Mouse (Mus musculus) kidney, embryonic 15.5 days (tissue): ENCODE measurements at regions not wholly inside any gene's neighbourhood (a gene's known extent, or its start where the extent isn't known, plus 50 kb on each side); places are given as distances from the start of the nearest gene placed in this dataset.
"Not testable (repeated sequence)": the region's sequence is repeated elsewhere in the genome, so short reads cannot be mapped to it uniquely, and the experiment has no call there.

Experiments used
- ATAC-seq: fragments of 200-750 bp; cut with Nextera tagmentation; replicated peaks from 2 replicates; pipeline ENCODE4 v1.8.0; 2017; ENCODE audit warnings: moderate TSS enrichment; ENCODE audit not compliant: low FRiP score
- H3K27ac ChIP-seq: fragments of 300-500 bp; sonication (generic); 2 replicates; pipeline ENCODE4 v1.5.1; 2015; ENCODE audit warnings: mild to moderate bottlenecking, inconsistent platforms
- H3K27me3 ChIP-seq: fragments of 300-500 bp; sonication (generic); 2 replicates; pipeline ENCODE4 v1.6.1; 2015; ENCODE audit warnings: inconsistent platforms
- H3K36me3 ChIP-seq: fragments of 300-500 bp; sonication (generic); 2 replicates; pipeline ENCODE4 v1.6.1; 2015; ENCODE audit warnings: inconsistent platforms
- H3K4me1 ChIP-seq: fragments of 300-500 bp; sonication (generic); 2 replicates; pipeline ENCODE4 v1.6.1; 2015; ENCODE audit warnings: inconsistent platforms
- H3K4me2 ChIP-seq: fragments of 300-500 bp; sonication (generic); 2 replicates; pipeline ENCODE4 v1.6.1; 2015; ENCODE audit warnings: moderate library complexity, mild to moderate bottlenecking, inconsistent platforms
- H3K4me3 ChIP-seq: fragments of 300-500 bp; sonication (generic); replicated peaks from 2 replicates; pipeline ENCODE4 v1.5.1; 2015; ENCODE audit warnings: mild to moderate bottlenecking, inconsistent platforms
- H3K9ac ChIP-seq: fragments of 300-500 bp; sonication (generic); 2 replicates; pipeline ENCODE4 v1.6.1; 2015; ENCODE audit warnings: mild to moderate bottlenecking, inconsistent platforms
- H3K9me3 ChIP-seq: fragments of 300-500 bp; sonication (generic); replicated peaks from 2 replicates; pipeline ENCODE4 v1.6.1; 2016; ENCODE audit warnings: inconsistent platforms
- WGBS: fragments of 180-500 bp; shearing (Covaris S2); methylation state at CpG from one replicate; pipeline ENCODE4 v1.1.7; 2015; ENCODE audit warnings: mixed read lengths; 5-methylcytosine and 5-hydroxymethylcytosine counted together

DNA sequence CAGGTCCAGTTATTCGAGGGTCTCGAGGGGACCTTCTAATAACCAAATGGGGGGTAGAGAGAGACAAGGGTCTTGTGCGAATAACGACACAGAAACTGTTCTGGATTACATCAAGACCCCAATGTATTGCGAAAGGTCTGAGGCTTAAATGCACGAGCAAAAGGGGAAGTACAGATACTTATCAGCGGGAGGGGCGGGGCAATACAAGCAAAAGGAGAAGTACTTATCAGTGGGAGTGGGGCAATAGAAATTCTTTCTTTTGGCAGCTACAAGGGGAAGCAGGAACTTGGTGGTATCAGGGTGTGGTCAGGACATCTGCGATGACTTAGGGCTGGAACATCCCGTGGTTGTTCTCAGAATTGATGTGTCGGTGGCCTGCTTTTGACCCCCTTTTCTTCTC lies 295.6 kb downstream of the Htr7 start:
- H3K9me3 ChIP-seq, H3K9ac ChIP-seq, H3K4me1 ChIP-seq, H3K36me3 ChIP-seq, H3K4me2 ChIP-seq, H3K27ac ChIP-seq, H3K27me3 ChIP-seq, H3K4me3 ChIP-seq, ATAC-seq: not testable (repeated sequence)
- 85% methylated on average over 11 of the region's 11 CpGs for WGBS

DNA sequence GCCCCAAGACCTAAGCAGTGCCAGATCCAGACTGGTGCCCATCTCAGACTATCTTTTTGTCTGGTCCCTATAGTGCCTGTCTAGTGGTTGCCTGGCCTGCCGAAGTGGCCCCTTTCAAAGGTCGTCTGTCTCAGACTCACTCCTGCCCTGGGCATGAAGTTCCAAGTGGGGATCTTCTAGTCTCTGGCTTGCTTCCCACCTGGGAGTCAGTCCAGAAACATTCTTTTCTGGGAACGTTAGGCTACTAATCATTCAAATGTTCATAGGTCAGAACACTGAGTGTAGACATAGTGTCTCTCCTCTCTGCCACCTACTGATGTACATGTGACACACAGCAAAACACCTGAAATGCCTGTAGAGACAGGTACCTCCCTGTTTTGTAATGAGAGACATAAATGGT lies 297.6 kb downstream of the Htr7 start:
- no peak overlapping the region for H3K4me2 ChIP-seq
- H3K36me3 ChIP-seq: no peaks in the 10 kb centered on the region
- H3K27me3 ChIP-seq: no peaks in the 10 kb centered on the region
- no peak for ATAC-seq
- H3K4me1 ChIP-seq: no peaks in the 10 kb centered on the region
- no peak overlapping the region for H3K4me3 ChIP-seq
- H3K9ac ChIP-seq: no peak overlapping the region
- no peak overlapping the region for H3K27ac ChIP-seq
- 73% methylated on average over 3 of the region's 3 CpGs for WGBS
- no peaks in the 10 kb centered on the region for H3K9me3 ChIP-seq

GRCm38 (mm10) chr19:35755494-35755893 lies 301.8 kb downstream of the Htr7 start:
- Histone ChIP-seq H3K4me3 (no peak overlapping the region), H3K27ac (no peak overlapping the region), H3K27me3 (no peaks in the 10 kb centered on the region), H3K9ac (no peak overlapping the region), H3K9me3 (no peaks in the 10 kb centered on the region), H3K4me1 (no peaks in the 10 kb centered on the region), H3K36me3 (no peaks in the 10 kb centered on the region), H3K4me2 (no peak overlapping the region)
- 72% methylated on average over 1 of the region's 1 CpGs for whole genome bisulfite sequencing
- ATAC-seq: no peak

GRCm38 (mm10) chr19:35735754-35736153 lies 321.6 kb downstream of the Htr7 start:
- no peak overlapping the region for H3K4me3 ChIP-seq
- ATAC-seq: no peak
- H3K4me2 ChIP-seq: no peak overlapping the region
- no peak overlapping the region for H3K9ac ChIP-seq
- H3K9me3 ChIP-seq: no peaks in the 10 kb centered on the region
- no peaks in the 10 kb centered on the region for H3K27me3 ChIP-seq
- no peak overlapping the region for H3K27ac ChIP-seq
- WGBS: 69% methylated on average over 4 of the region's 4 CpGs
- H3K4me1 ChIP-seq: no peaks in the 10 kb centered on the region
- no peaks in the 10 kb centered on the region for H3K36me3 ChIP-seq

- Histone ChIP-seq H3K9ac (no peak overlapping the region), H3K9me3 (no peaks in the 10 kb centered on the region), H3K4me2 (no peak overlapping the region), H3K27me3 (no peaks in the 10 kb centered on the region), H3K4me3 (no peak overlapping the region), H3K4me1 (no peaks in the 10 kb centered on the region), H3K36me3 (no peaks in the 10 kb centered on the region), H3K27ac (no peak overlapping the region)
- 76% methylated on average over 3 of the region's 3 CpGs for WGBS
- ATAC-seq: no peak
Measured at GRCm38 (mm10) chr19:35728436-35729060, 328.8 kb downstream of the Htr7 start.
